Mouse (Mus musculus) heart, embryonic 11.5 days (tissue): Measurements from ENCODE around the gene Aicda. TPM values are rescaled to one million over a fixed set of nuclear protein-coding genes. Genes with fewer than 3 reads are reported as not detected.
A peak's percentile ranks its signal among the peaks of the same experiment; 100 is the strongest.
"Not testable (repeated sequence)": the region's sequence is repeated elsewhere in the genome, so short reads cannot be mapped to it uniquely, and the experiment has no call there.

Source experiments
- ATAC-seq: fragments of 200-750 bp; cut with Nextera tagmentation; replicated peaks from 2 replicates; pipeline ENCODE4 v1.8.0; 2017; ENCODE audit warnings: moderate library complexity; ENCODE audit not compliant: insufficient number of reproducible peaks, low FRiP score, low TSS enrichment
- H3K27ac ChIP-seq: fragments of 300-500 bp; sonication (generic); 2 replicates; pipeline ENCODE4 v1.5.1; 2014; ENCODE audit warnings: mild to moderate bottlenecking, low read depth, low read length
- H3K27me3 ChIP-seq: fragments of 300-500 bp; sonication (generic); 2 replicates; pipeline ENCODE4 v1.6.1; 2014; ENCODE audit warnings: mild to moderate bottlenecking, low read length, mixed read lengths; ENCODE audit not compliant: control insufficient read depth, insufficient read depth
- H3K36me3 ChIP-seq: fragments of 300-500 bp; sonication (generic); 2 replicates; pipeline ENCODE4 v1.6.1; 2014; ENCODE audit warnings: mild to moderate bottlenecking, low read length, moderate library complexity, mixed read lengths; ENCODE audit not compliant: control insufficient read depth, insufficient read depth
- H3K4me1 ChIP-seq: fragments of 300-500 bp; sonication (generic); 2 replicates; pipeline ENCODE4 v1.6.1; 2014; ENCODE audit warnings: low read length; ENCODE audit not compliant: control insufficient read depth, insufficient read depth
- H3K4me2 ChIP-seq: fragments of 300-500 bp; sonication (generic); 2 replicates; pipeline ENCODE4 v1.6.1; 2014; ENCODE audit warnings: mild to moderate bottlenecking, moderate library complexity
- H3K4me3 ChIP-seq: fragments of 300-500 bp; sonication (generic); 2 replicates; pipeline ENCODE4 v1.5.1; 2014; ENCODE audit warnings: low read depth, low read length
- H3K9ac ChIP-seq: fragments of 300-500 bp; sonication (generic); 2 replicates; pipeline ENCODE4 v1.6.1; 2014; ENCODE audit warnings: mild to moderate bottlenecking, low read depth, low read length, moderate library complexity
- H3K9me3 ChIP-seq: fragments of 300-500 bp; sonication (generic); replicated peaks from 2 replicates; pipeline ENCODE4 v1.6.1; 2016; ENCODE audit warnings: low read length; ENCODE audit not compliant: control insufficient read depth
- WGBS: fragments of 180-500 bp; shearing (Covaris S2); extraction: QIAGEN DNeasy Blood & Tissue Kit; methylation state at CpG from one replicate; pipeline ENCODE4 v1.1.7; 2014; ENCODE audit not compliant: insufficient replicate concordance; 5-methylcytosine and 5-hydroxymethylcytosine counted together
- polyA plus RNA-seq: library from polyadenylated mRNA; unstranded; fragments of >200 nt; fragmentation: Nextera tagmentation; extraction: Ambion mirVana; gene quantifications from 2 replicates; pipeline ENCODE4 v1.2.1, GENCODE M21; 2014

The Aicda gene
- polyA plus RNA-seq, 1 experiment from 2014 or later: 0.16 TPM

- H3K9me3 ChIP-seq, H3K4me3 ChIP-seq, ATAC-seq, H3K4me2 ChIP-seq, H3K27me3 ChIP-seq, H3K27ac ChIP-seq, H3K36me3 ChIP-seq, H3K9ac ChIP-seq, H3K4me1 ChIP-seq: not testable (repeated sequence)
- WGBS: 72% methylated on average over 5 of the region's 5 CpGs
Observed at GRCm38 (mm10) chr6:122542459-122542858, 11.1 kb upstream of the Aicda start.

- no peak for ATAC-seq
- Histone ChIP-seq H3K9me3 (no peaks in the 10 kb centered on the region), H3K4me2 (no peak overlapping the region), H3K4me1 (no peaks in the 10 kb centered on the region; the same call in 1 of the 2 replicates), H3K4me3 (no peak overlapping the region), H3K36me3 (no peaks in the 10 kb centered on the region), H3K9ac (no peak overlapping the region), H3K27me3 (no peaks in the 10 kb centered on the region), H3K27ac (no peak overlapping the region)
- 66% methylated on average over 5 of the region's 5 CpGs for WGBS
Observed at GRCm38 (mm10) chr6:122543574-122543973, 10.0 kb upstream of the Aicda start.

- Histone ChIP-seq H3K4me1 (no peaks in the 10 kb centered on the region; the same call in 1 of the 2 replicates), H3K27ac (no peak overlapping the region), H3K9ac (no peak overlapping the region), H3K4me3 (no peak overlapping the region), H3K4me2 (no peak overlapping the region), H3K27me3 (no peaks in the 10 kb centered on the region), H3K9me3 (no peaks in the 10 kb centered on the region), H3K36me3 (no peaks in the 10 kb centered on the region)
- ATAC-seq: no peak
- WGBS: 89% methylated on average over 1 of the region's 1 CpGs
Observed at GRCm38 (mm10) chr6:122544672-122545071, 8.9 kb upstream of the Aicda start.

GRCm38 (mm10) chr6:122545289-122545882, 8.2 kb upstream of the Aicda start:
- WGBS: 64% methylated on average over 9 of the region's 9 CpGs
- no peak for ATAC-seq
- H3K4me1 ChIP-seq: no peaks in the 10 kb centered on the region; the same call in 1 of the 2 replicates
- H3K27me3 ChIP-seq: no peaks in the 10 kb centered on the region
- no peak overlapping the region for H3K4me2 ChIP-seq
- no peak overlapping the region for H3K4me3 ChIP-seq
- no peak overlapping the region for H3K27ac ChIP-seq
- no peak overlapping the region for H3K9ac ChIP-seq
- H3K9me3 ChIP-seq: no peaks in the 10 kb centered on the region
- no peaks in the 10 kb centered on the region for H3K36me3 ChIP-seq

- no peaks in the 10 kb centered on the region for H3K9me3 ChIP-seq
- no peak overlapping the region for H3K27ac ChIP-seq
- H3K27me3 ChIP-seq: no peaks in the 10 kb centered on the region
- H3K9ac ChIP-seq: no peak overlapping the region
- ATAC-seq: no peak
- H3K4me2 ChIP-seq: no peak overlapping the region
- no peaks in the 10 kb centered on the region; the same call in 1 of the 2 replicates for H3K4me1 ChIP-seq
- no peak overlapping the region for H3K4me3 ChIP-seq
- H3K36me3 ChIP-seq: no peaks in the 10 kb centered on the region
- 80% methylated on average over 10 of the region's 10 CpGs for WGBS
Observed at GRCm38 (mm10) chr6:122545948-122546347, 7.7 kb upstream of the Aicda start.

- no peaks in the 10 kb centered on the region for H3K36me3 ChIP-seq
- no peak overlapping the region for H3K27ac ChIP-seq
- H3K4me2 ChIP-seq: no peak overlapping the region
- no peak overlapping the region for H3K9ac ChIP-seq
- peaks cover 8% of the 10 kb centered on the region; the same call in 1 of the 2 replicates for H3K4me1 ChIP-seq
- no peak overlapping the region for H3K4me3 ChIP-seq
- ATAC-seq: no peak
- 72% methylated on average over 6 of the region's 6 CpGs for WGBS
- no peaks in the 10 kb centered on the region for H3K27me3 ChIP-seq
- H3K9me3 ChIP-seq: no peaks in the 10 kb centered on the region
Observed at GRCm38 (mm10) chr6:122554102-122554501, 501 bp downstream of the Aicda start.

GRCm38 (mm10) chr6:122555266-122555665, 1.7 kb downstream of the Aicda start:
- Histone ChIP-seq H3K4me1 (peaks cover 8% of the 10 kb centered on the region; the same call in 1 of the 2 replicates), H3K27ac (no peak overlapping the region), H3K9me3 (no peaks in the 10 kb centered on the region), H3K4me3 (no peak overlapping the region), H3K4me2 (no peak overlapping the region), H3K9ac (no peak overlapping the region), H3K36me3 (no peaks in the 10 kb centered on the region), H3K27me3 (no peaks in the 10 kb centered on the region)
- 21% methylated on average over 7 of the region's 7 CpGs for WGBS
- no peak for ATAC-seq

- no peak overlapping the region for H3K4me3 ChIP-seq
- H3K36me3 ChIP-seq: no peaks in the 10 kb centered on the region
- H3K9ac ChIP-seq: no peak overlapping the region
- no peaks in the 10 kb centered on the region for H3K27me3 ChIP-seq
- H3K4me1 ChIP-seq: peaks cover 8% of the 10 kb centered on the region; the same call in 1 of the 2 replicates
- H3K4me2 ChIP-seq: peak overlapping the region; percentile 15; the same call in 1 of the 2 replicates
- H3K27ac ChIP-seq: no peak overlapping the region
- no peak for ATAC-seq
- no peaks in the 10 kb centered on the region for H3K9me3 ChIP-seq
- 24% methylated on average over 15 of the region's 15 CpGs for WGBS
Observed at GRCm38 (mm10) chr6:122556959-122557561, 3.5 kb downstream of the Aicda start.

GRCm38 (mm10) chr6:122560427-122560826, 6.8 kb downstream of the Aicda start:
- peaks cover 4% of the 10 kb centered on the region; the same call in 1 of the 2 replicates for H3K27me3 ChIP-seq
- peak overlapping the region; percentile 42 for H3K4me2 ChIP-seq
- no peak overlapping the region for H3K27ac ChIP-seq
- ATAC-seq: no peak; the same call in 1 of the 2 replicates
- no peak overlapping the region for H3K9ac ChIP-seq
- no peaks in the 10 kb centered on the region for H3K9me3 ChIP-seq
- H3K4me1 ChIP-seq: peaks cover 4% of the 10 kb centered on the region; the same call in 1 of the 2 replicates
- H3K4me3 ChIP-seq: no peak overlapping the region
- no peaks in the 10 kb centered on the region for H3K36me3 ChIP-seq
- WGBS: 13% methylated on average over 17 of the region's 17 CpGs
